Mouse (Mus musculus): ENCODE measurements at regions not wholly inside any gene's neighbourhood (a gene's known extent, or its start where the extent isn't known, plus 50 kb on each side); places are given as distances from the start of the nearest gene placed in this dataset.

GRCm38 (mm10) chr14:79929451-79929850, 54.4 kb upstream of the Olfm4 start:
- DNase-seq (ENCODE audit: low spot score), result no peak

- no peak for DNase-seq (ENCODE audit: low spot score)
Measured at GRCm38 (mm10) chr14:79927161-79927560, 56.7 kb upstream of the Olfm4 start.

- no peak for DNase-seq (ENCODE audit: low spot score)
Measured at GRCm38 (mm10) chr14:79916960-79917848, 66.7 kb upstream of the Olfm4 start.

GRCm38 (mm10) chr14:79914966-79915365, 68.9 kb upstream of the Olfm4 start:
- no peak for DNase-seq (ENCODE audit: low spot score)

- DNase-seq (ENCODE audit: low spot score), result no peak
Measured at GRCm38 (mm10) chr14:79913315-79913714, 70.6 kb upstream of the Olfm4 start.

GRCm38 (mm10) chr14:79912610-79913009, 71.3 kb upstream of the Olfm4 start:
- DNase-seq (ENCODE audit: low spot score), result peak; percentile 2

- DNase-seq (ENCODE audit: low spot score), result no peak
Measured at GRCm38 (mm10) chr14:79907761-79908160, 76.1 kb upstream of the Olfm4 start.

- DNase-seq (ENCODE audit: low spot score), result no peak
Measured at GRCm38 (mm10) chr14:79905574-79905973, 78.3 kb upstream of the Olfm4 start.

GRCm38 (mm10) chr14:79902355-79902754, 81.5 kb upstream of the Olfm4 start:
- no peak for DNase-seq (ENCODE audit: low spot score)

- no peak for DNase-seq (ENCODE audit: low spot score)
Measured at GRCm38 (mm10) chr14:79898240-79898639, 85.6 kb upstream of the Olfm4 start.

- DNase-seq (ENCODE audit: low spot score), result no peak
Measured at GRCm38 (mm10) chr14:79893241-79893640, 90.6 kb upstream of the Olfm4 start.

- DNase-seq (ENCODE audit: low spot score), result no peak
Measured at GRCm38 (mm10) chr14:79890682-79891081, 93.2 kb upstream of the Olfm4 start.

GRCm38 (mm10) chr14:79890280-79890679, 93.6 kb upstream of the Olfm4 start:
- no peak for DNase-seq (ENCODE audit: low spot score)

GRCm38 (mm10) chr14:79883487-79883886, 100.4 kb upstream of the Olfm4 start:
- no peak for DNase-seq (ENCODE audit: low spot score)

- DNase-seq (ENCODE audit: low spot score), result no peak
Measured at GRCm38 (mm10) chr14:79881726-79882125, 102.2 kb upstream of the Olfm4 start.

GRCm38 (mm10) chr14:79880065-79880755, 103.7 kb upstream of the Olfm4 start:
- DNase-seq (ENCODE audit: low spot score), result no peak

- DNase-seq (ENCODE audit: low spot score), result no peak
Measured at GRCm38 (mm10) chr14:79879333-79880035, 104.4 kb upstream of the Olfm4 start.

GRCm38 (mm10) chr14:79878285-79879019, 105.4 kb upstream of the Olfm4 start:
- no peak for DNase-seq (ENCODE audit: low spot score)

- DNase-seq (ENCODE audit: low spot score), result no peak
Measured at GRCm38 (mm10) chr14:79873062-79873461, 102.0 kb upstream of the Pcdh8 start.

- no peak for DNase-seq (ENCODE audit: low spot score)
Measured at GRCm38 (mm10) chr14:79872430-79872829, 101.3 kb upstream of the Pcdh8 start.

GRCm38 (mm10) chr14:79869325-79869724, 98.2 kb upstream of the Pcdh8 start:
- no peak for DNase-seq (ENCODE audit: low spot score)
